Mouse (Mus musculus): ENCODE data around the gene Sirpa.

The Sirpa gene

DNA sequence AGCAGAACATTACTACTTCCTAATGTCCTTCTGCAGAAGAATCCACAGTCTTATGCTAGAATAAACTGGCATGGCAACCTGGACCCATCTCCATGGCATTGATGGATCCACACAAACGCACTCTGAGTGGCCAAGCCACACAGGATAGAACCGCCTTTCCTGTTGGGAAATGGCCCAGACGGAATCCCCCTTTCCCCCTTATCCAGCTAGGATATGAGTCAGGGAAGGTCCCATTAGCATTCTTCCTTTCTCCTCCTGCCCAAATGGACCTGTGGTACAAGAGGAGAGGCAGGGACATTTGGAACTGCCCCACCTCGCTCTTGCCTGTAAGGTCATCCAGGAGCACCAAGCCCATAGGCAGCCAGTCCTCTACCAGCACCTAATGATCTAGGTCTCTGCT is 10.4 kb upstream of the Sirpa start:
- DNase-seq (ENCODE audit: low spot score), result no peak

DNA sequence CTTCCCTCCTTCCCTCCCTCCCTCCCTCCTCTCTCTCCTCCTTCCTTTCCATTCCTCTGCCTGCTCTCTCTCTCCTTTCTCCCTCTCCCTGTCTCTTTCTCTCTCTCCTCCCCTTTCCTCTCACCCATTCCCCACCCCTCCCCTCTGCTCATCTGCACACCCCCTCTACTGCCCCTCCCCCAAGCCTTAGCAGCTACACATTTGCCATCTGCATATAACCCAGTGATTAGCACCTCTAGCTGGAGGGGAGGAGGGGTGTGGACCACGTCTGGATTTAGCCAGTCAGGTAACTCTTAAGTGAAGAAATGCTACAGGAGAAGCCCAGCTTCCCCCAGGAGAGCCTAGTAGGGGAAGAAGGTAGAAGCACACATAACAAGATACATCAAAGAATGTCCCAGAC is 7.7 kb upstream of the Sirpa start:
- no peak for DNase-seq (ENCODE audit: low spot score)

DNA sequence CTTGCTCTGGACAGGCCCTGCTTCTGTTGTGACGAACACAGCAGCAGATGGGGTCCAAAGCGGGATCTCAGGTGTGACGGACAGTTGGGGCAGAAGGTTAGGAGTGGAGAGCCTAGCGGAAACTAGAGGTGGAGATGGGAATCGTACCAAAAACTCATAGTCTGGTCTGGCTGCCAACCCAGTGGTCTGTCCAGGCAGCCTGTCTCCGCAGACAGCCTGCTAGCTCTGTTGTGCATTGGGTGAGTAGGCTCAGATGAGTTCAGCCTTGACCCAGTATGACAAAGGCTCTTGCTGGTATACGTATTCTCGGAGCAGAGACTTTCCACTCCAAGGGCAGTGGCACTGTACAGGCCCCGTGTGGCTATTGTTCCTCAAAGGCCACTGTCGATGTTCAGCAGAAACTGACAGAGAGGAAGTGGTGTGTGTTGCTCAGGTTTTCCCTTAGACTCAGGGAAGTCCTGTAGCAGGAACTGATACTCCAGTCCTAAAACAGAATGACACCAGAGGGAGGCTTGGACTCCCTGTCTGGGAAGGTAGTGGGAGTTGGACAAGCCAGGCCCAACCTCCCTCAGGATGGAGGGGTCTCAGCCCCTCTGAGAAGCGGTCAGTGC is 6.6 kb upstream of the Sirpa start:
- no peak for DNase-seq (ENCODE audit: low spot score)

DNA sequence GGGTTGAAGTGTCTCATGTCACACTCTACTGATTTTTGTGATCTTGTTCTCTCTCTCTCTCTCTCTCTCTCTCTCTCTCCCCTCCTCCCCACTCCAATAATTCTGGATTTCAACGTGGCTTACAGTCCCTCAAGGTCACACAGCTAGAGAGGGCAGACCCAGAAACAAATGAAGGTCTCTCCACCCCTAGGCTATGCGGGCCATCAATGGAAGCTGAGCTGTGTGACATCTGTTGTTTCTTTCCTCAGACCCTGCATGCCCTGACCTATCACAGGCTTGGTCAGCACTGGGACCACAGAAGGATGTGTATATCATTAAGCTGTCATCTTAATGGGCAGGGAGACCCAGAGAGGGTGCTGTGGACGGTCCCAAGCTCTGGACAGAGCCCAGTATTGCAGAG is 5.4 kb upstream of the Sirpa start:
- no peak for DNase-seq (ENCODE audit: low spot score)

DNA sequence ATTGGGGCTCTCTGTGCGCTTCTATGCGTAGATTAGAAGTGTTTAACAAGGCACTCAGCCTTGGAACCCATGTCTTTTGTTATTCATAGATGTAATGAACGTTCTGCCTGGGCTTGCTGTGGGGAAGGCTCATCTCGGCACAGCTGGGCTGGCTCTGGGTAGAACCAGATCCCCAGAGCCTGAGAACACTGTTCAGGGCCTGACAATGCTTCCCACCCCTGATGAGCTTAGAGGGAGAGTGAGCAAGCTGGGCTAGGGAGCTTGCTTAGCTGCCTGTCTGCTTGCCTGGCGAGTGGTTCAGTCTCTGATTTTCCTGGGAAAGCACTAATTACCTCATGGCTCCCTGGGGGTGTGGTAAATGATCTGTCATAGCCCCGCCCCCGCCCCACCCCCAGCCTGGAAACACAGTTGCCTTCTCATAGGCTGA is 4.8 kb upstream of the Sirpa start:
- DNase-seq (ENCODE audit: low spot score), result no peak

DNA sequence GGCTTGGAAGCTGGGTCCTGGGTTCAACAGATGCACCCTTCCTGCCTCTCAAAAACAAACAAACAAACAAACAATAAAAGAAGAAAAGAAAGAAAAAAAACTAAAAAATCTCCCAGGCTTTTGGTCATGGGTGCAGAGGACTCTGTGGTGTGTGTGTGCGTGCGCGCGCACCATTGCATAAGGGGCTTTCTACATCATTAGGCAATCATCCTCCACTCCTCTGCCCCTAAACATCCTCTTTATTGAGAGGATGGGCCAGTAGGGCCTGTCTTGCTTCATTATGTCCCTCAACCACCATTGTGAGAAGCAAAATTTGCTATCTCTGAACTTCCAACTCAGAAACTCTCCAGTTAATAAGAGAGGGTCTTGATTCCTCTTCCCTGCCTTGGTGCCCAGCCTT is 738 bp upstream of the Sirpa start:
- no peak for DNase-seq (ENCODE audit: low spot score)

DNA sequence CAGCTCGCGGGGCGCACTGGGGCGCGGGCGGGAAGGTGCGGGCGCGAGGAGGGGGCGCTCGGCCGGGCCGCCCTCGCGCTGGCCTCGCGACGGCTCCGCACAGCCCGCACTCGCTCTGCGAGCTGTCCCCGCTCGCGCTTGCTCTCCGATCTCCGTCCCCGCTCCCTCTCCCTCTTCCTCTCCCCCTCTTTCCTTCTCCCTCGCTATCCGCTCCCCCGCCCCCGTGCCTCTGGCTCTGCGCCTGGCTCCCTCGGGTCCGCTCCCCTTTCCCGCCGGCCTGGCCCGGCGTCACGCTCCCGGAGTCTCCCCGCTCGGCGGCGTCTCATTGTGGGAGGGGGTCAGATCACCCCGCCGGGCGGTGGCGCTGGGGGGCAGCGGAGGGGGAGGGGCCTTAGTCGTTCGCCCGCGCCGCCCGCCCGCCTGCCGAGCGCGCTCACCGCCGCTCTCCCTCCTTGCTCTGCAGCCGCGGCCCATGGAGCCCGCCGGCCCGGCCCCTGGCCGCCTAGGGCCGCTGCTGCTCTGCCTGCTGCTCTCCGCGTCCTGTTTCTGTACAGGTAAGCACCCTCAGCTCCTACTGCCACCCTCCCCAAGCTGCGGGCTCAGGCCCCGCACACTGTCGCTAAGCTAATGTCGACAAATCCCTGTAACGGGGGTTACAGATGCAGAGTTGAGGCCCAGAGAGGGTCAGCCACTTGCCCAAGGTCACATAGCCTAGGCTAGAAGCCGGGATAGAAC is 673 bp downstream of the Sirpa start:
- DNase-seq (ENCODE audit: low spot score), result no peak

DNA sequence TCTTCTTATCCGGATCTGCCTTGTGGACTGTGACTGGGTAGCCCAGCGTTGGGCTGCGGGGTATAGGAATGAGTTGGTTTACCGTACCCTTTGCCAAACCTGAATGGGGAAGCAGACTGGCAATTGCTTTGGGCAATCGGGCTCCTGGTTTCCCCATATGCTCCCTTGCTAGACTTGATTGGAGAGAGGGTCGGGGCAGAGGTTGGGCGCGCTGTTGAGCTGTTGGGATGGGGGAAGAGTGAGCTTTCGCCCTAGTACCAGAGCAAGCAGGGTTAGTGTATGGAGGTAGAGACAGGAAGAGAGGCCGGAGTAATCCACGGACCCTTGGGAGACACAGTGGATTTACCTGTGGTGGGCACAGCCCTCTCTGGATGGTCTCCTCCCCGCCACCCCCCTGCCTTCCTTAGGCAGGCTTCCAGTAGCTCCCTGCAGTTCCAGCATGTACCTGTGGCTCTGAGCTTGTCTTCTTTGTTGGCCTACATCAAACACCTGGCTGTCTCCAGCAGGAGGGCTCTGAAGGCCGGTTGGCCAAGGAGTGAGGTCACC is 1.3 kb downstream of the Sirpa start:
- DNase-seq (ENCODE audit: low spot score), result no peak

DNA sequence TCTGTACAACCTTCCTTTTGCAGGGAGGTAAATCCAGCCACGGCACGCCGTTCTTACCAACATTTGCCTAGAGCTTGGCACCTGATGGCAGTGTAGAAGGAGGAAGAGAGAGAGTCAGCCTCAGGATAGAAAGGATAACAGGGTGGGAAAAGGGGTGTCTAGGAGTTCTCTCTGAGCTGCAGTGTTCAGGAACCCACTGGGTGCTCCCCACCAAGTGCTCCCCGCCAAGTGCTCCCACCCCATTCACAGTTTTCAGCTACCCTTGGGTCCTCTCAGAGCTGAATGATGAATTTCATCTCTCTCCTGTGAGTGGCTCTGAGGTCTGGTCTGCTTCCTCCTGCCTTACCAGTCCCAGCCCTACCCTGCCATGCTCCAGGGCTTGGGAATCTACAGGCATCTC is 1.9 kb downstream of the Sirpa start:
- no peak for DNase-seq (ENCODE audit: low spot score)

DNA sequence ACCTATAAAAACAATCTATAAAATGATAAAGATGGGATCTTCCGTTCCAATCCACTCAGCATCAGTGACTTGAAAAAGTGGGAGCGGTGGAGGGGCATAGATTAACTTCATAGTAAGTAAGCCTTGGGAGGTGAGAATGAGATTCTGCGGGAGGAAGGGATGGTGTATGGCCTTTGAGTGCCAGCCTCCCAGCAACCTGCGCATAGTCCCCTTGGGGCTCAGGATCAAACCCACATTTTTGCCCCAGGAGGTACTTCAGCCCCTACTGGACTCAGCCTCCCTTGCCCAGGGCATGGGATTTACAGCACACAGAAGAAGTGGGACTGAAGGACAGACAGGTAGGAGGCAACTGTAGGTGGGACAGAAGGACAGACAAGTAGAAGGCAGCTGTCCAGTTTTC is 2.6 kb downstream of the Sirpa start:
- DNase-seq (ENCODE audit: low spot score), result no peak

DNA sequence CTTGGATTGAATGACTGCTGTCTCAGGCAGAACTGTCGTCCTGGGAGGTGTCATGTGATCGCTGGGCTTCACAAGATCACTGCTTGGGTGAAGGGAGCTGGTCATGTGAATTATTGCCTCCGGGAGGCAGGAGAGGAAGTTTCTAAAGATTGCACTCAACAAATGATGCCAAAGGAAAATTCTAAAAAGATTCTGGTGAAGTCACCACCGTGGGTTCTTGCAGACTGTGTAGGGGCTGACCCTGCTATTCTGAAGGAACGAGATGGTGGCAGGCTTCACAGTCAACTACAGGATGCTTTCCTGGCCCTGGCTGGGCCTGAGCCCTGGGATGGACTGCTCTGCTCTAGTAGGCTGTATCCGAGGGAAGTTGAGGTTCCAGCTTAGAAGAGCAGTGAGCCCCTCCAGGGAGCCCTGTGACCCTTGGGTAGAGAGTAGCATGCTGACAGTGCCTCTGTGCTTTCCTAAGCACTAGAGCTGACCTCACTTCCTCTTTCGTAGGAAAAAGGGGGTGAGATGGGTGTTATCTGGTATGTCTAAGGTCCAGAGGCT is 3.1 kb downstream of the Sirpa start:
- no peak for DNase-seq (ENCODE audit: low spot score)

DNA sequence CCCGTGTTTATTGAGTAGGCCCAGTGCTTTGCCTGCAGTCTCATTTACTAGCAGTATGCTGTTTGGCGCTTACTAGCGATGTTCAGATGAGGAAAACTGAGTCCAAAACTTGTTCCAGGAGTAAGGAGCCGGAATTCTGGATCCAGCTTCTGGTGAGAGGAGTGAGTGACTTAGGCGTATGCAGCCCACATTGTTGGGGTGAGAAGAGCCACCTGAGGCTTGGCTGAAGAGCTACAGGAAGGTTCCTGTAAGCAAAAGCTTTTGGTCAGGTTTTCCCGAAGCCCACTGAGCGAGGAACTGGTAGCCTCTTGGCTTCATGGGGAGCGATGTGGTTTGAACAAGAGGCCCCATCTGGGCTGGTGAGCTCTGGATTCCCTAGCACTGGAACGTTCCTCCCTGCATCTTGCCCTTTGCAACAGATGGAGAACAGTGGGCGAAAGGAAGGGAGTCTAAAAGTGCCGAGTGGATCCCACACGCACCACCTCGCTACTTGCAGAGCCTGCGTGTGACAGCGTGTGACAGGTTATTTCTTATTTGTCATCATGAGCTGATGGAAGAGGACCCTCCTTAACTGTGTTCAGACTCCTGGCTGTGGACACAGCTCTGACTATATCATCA is 4.0 kb downstream of the Sirpa start:
- no peak for DNase-seq (ENCODE audit: low spot score)

DNA sequence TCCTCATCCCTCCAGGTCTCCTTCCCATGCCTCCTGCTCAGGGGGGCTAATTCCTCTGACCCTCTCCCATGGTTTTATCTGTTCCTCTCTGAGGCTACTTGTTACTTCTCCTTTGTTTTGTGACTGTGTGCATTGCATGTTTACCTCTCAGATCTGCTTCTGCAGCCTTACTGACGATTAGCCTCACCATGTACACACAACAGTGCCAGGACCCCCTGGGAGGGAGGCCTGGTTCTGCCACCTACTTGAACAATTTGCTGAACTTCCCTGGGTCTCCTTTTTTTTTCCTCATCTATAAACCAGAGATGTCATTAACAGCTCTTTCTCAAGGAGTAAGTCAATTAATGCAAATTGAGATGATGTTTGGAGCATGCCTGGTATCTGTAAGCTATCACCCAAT is 4.9 kb downstream of the Sirpa start:
- DNase-seq (ENCODE audit: low spot score), result no peak

DNA sequence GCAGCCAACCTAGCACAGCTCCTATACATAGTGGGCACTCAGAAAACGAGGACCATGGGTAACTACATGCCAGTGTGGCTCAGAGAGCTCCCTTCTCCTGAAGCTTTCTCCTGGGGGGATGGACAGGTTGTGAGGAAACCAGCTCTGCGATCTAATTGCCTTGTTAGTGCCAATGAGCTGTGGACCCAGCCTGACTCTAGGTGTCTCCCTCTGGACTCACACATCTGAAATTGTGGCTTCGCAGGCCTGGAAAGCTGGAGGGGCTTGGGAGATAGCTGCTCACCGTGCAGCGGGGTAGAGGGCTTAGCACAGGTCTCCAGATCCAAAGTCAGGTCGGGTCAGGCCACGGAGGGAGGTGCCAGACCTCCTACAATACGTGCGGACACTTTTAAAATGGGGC is 5.5 kb downstream of the Sirpa start:
- DNase-seq (ENCODE audit: low spot score), result no peak

DNA sequence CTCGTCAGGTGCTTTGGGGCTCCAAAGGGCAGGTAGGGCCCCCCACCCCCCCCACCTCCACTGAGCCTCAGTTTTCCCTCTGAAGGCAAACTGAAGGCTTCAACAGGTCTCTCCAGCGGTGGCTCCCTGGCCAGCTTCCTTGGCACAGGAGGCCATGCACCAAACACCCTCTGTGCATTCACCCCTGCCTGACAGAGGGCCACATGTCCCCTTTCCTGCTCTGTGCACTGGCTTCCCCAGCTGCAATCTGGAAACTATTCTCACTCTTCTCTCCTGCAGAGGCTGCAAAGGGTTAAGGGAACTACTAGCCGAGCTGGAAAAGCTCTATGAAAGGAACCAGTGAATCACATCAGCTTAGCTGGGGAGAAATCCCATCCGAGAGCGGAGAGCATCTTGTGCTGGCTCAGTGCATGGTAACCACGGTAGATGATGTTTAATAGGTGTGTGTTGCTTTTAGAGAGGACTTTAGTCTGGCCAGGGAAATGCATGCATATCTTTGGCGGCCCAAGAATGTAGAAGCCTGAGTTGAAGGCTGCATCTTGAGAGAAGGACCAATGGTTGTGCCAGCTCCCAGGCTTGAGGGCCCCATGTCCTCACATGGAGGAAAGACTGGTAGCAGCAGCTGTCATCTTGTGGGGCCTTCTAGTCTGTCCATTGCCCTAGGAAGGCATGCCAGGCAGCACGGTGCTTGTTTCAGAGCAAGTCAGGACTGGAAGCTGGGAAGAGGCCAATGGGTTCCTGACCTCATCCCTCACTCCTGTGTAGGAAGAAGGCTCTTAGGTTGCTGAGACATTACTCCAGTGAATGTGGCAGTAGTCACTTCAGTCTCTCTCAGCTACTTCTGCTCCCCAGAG is 6.8 kb downstream of the Sirpa start:
- no peak for DNase-seq (ENCODE audit: low spot score)

DNA sequence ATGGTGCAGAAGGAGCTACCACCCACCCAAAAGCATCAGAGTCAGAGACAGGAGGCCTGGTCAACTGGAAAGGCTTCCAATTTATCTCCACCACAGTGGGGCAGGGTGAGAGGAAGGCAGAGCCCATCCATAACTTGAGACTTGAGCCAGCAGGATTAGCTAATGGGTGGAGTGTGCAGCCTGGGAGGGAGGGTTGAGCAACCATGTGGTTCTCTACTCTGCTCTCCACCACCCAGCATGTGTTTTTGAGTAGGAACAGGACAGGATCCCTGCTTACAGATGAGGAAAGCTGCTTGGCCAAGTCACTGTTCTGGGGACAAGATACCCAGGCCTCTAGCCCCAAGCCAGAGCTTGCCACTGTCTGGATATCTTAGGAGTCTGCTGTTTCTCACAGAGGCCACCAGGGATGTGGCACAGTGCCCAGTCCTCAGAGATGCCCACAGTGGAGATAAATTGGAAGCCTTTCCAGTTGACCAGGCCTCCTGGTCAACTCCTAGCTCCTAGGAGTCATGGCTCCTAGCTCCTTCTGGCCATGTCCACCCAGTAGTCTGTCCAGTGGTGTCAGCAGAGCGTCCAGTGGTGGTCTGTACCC is 8.5 kb downstream of the Sirpa start:
- no peak for DNase-seq (ENCODE audit: low spot score)

DNA sequence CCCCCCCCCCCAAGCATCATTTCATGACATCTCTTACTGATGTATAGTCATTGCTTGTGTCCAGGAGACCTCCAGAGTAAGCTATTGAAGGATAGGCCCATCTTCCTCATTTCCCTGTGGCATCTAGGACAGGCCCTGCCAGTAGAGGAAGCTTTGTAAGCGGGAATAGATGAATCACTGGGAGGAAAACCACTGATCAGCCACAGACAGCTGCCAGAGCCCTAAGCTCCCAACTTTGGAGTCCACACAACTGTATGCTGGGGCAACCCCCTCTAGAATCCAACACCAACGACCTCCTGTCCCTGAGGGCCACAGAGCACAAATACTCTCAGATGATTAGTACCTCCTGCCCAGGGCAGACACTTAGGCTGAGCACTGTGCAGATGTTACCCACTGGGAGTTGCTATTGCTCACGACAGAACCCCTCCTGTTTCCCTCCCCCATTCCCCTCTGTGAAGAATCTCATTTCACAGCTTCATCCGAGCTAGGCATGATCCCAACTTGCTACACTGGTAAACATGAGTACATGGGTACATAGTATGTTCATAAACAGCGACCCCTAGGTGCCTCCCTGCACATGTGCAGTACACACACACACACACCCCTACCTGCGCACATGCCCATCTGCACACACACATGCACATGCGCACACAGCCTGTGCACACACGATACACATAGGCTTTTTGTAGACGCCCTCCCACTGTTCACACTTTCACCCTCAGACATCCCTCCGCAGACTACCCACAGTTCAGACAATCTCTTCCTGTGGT is 9.4 kb downstream of the Sirpa start:
- no peak for DNase-seq (ENCODE audit: low spot score)

DNA sequence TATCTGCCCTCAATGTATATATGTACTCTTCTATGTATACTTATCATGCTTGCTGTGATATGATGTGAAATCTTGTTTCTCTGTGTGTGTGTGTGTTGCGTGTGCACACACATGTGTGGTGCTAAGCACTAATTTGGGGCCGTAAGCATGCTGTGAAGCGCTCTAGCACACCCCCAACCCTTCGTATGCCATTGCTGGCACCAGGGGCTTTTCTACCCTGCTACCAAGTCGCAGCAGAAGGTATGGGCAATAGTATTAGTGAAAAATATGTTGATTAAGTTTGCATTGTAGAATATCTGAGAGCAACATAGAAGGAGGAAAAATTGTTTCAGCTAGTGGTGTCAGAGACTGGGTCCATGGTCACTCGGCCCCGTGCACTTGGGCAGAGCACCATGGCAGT is 10.2 kb downstream of the Sirpa start:
- no peak for DNase-seq (ENCODE audit: low spot score)

DNA sequence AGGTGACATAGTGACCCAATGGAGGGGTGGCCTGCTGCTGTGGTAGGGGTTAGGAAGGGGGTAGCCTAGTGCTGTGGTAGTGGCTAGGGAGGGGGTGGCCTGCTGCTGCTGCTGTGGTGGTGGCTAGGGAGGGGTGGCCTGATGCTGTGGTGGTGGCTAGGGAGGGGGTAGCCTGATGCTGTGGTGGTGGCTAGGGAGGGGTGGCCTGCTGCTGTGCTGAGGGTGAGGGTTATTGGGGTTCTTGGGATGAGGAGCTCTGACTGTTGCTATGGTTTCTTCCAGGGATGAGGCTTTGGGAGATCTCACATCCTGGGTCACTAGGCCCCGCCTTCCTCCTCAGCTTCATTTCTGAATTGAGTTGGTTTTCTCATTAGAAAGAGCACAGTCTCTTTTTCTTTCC is 10.9 kb downstream of the Sirpa start:
- no peak for DNase-seq (ENCODE audit: low spot score)

DNA sequence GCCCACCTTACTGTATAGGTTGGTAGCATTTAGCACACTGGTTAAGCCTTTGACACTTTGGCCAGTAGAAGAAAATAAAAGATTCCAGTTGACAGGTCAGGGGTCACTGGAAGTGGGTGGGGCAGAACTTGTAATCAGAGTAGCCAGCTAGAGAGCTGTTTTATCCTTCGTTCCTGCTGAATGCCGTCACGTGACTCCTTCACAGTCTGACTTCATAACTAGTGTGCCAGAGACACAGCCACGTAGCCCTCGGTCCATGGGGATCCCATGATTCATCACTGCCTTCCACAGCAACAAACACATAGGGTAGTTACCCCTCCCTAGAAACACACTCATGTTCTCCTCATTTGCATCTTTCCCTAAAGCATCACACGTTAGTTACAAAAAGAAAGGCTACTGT is 11.4 kb downstream of the Sirpa start:
- DNase-seq (ENCODE audit: low spot score), result no peak

DNA sequence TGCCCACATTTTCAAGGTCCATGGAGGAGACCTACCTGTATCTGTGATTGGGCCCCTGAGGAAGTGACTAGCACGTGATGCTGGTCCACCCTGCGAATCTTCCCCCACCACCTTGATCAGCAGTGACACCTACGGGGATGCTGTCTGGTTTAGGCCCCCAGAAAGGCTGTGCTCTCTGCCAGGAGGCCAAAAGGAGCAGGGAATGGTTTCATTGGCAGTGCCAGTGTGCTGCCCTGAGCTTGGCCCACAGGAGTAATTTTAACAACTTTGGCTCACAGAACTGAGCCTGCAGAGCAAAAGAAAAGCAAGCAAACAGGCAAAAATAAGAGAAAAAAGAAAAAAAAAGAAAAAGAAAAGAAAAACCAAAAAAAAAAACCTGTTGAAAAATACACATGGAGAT is 13.2 kb downstream of the Sirpa start:
- DNase-seq (ENCODE audit: low spot score), result no peak
